Mouse (Mus musculus) spleen, adult 18-20 months (tissue): ENCODE results near the gene Pold1.

ENCODE experiments used
- DNase-seq, 2 experiments: peaks; one replicate each; pipeline ENCODE4 v3.0.0; 2022; ENCODE audit warnings: mixed read lengths in 2 of 2

Gene Pold1

GRCm38 (mm10) chr7:44521710-44522109 lies 26.9 kb downstream of the Pold1 start:
- DNase-seq = peak; percentile 63 to 74

- peak in 1 of 2 experiments; percentile 31 for DNase-seq
Observed at GRCm38 (mm10) chr7:44520990-44521389, 27.7 kb downstream of the Pold1 start.

GRCm38 (mm10) chr7:44519240-44519913 lies 29.3 kb downstream of the Pold1 start:
- no peak for DNase-seq

- no peak for DNase-seq
Observed at GRCm38 (mm10) chr7:44507491-44507890, 41.2 kb downstream of the Pold1 start.

GRCm38 (mm10) chr7:44501563-44502115 lies 47.0 kb downstream of the Pold1 start:
- DNase-seq = peak; percentile 45 to 74

- DNase-seq = no peak
Observed at GRCm38 (mm10) chr7:44500046-44500445, 48.6 kb downstream of the Pold1 start.

- DNase-seq = no peak
Observed at GRCm38 (mm10) chr7:44498922-44499321, 49.7 kb downstream of the Pold1 start.

- DNase-seq = no peak
Observed at GRCm38 (mm10) chr7:44497361-44498055, 51.1 kb downstream of the Pold1 start.

GRCm38 (mm10) chr7:44496771-44497109 lies 51.9 kb downstream of the Pold1 start:
- no peak for DNase-seq

- peak; percentile 96 to 97 for DNase-seq
Observed at GRCm38 (mm10) chr7:44495992-44496770, 52.5 kb downstream of the Pold1 start, which contains the start of the genes Emc10 and Fam71e1. Emc10 (minus strand) TSS chr7:44496529. Fam71e1 (plus strand) TSS chr7:44496581.

GRCm38 (mm10) chr7:44495086-44495485 lies 53.6 kb downstream of the Pold1 start:
- peak in 1 of 2 experiments; percentile 2 for DNase-seq

- peak in 1 of 2 experiments; percentile 4 for DNase-seq
Observed at GRCm38 (mm10) chr7:44494681-44495080, 54.0 kb downstream of the Pold1 start.

- peak in 1 of 2 experiments; percentile 4 for DNase-seq
Observed at GRCm38 (mm10) chr7:44492166-44492826, 56.4 kb downstream of the Pold1 start.

GRCm38 (mm10) chr7:44491391-44491790 lies 57.3 kb downstream of the Pold1 start:
- DNase-seq = no peak

GRCm38 (mm10) chr7:44490281-44490680 lies 58.4 kb downstream of the Pold1 start:
- no peak for DNase-seq

GRCm38 (mm10) chr7:44488545-44488944 lies 60.1 kb downstream of the Pold1 start:
- peak in 1 of 2 experiments; percentile 2 for DNase-seq

GRCm38 (mm10) chr7:44487936-44488335 lies 60.7 kb downstream of the Pold1 start:
- peak in 1 of 2 experiments; percentile 2 for DNase-seq

GRCm38 (mm10) chr7:44486927-44487575 lies 61.6 kb downstream of the Pold1 start:
- DNase-seq = peak in 1 of 2 experiments; percentile 2

GRCm38 (mm10) chr7:44485572-44486195 lies 63.0 kb downstream of the Pold1 start:
- no peak for DNase-seq

- DNase-seq = peak; percentile 51 to 71
Observed at GRCm38 (mm10) chr7:44484841-44485571, 63.6 kb downstream of the Pold1 start.

- DNase-seq = peak in 1 of 2 experiments; percentile 1
Observed at GRCm38 (mm10) chr7:44484109-44484508, 64.5 kb downstream of the Pold1 start.
